Mouse (Mus musculus) lung, postnatal 0 days (tissue): ENCODE data around the gene Inpp5a. TPM values are rescaled to one million over a fixed set of nuclear protein-coding genes. Genes with fewer than 3 reads are reported as not detected.

Experiments used
- ATAC-seq: fragments of 200-750 bp; cut with Nextera tagmentation; 2 replicates; pipeline ENCODE4 v1.8.0; 2017; ENCODE audit warnings: moderate library complexity
- DNase-seq: peaks from one replicate; pipeline ENCODE4 v3.0.0-alpha.2; 2016; ENCODE audit warnings: low spot score
- H3K27ac ChIP-seq: fragments of 300-500 bp; sonication (generic); 2 replicates; pipeline ENCODE4 v1.5.1; 2014; ENCODE audit warnings: antibody characterized with exemption, mild to moderate bottlenecking, low read length, mixed read lengths
- H3K27me3 ChIP-seq: fragments of 300-500 bp; sonication (generic); replicated peaks from 2 replicates; pipeline ENCODE4 v1.6.1; 2014; ENCODE audit warnings: low read length, mixed read lengths; ENCODE audit not compliant: insufficient read depth
- H3K36me3 ChIP-seq: fragments of 300-500 bp; sonication (generic); 2 replicates; pipeline ENCODE4 v1.6.1; 2014; ENCODE audit warnings: low read length, mixed read lengths; ENCODE audit not compliant: insufficient read depth
- H3K4me1 ChIP-seq: fragments of 300-500 bp; sonication (generic); 2 replicates; pipeline ENCODE4 v1.6.1; 2014; ENCODE audit warnings: antibody characterized with exemption, low read depth, low read length, mixed read lengths; ENCODE audit not compliant: insufficient read depth
- H3K4me2 ChIP-seq: fragments of 300-500 bp; sonication (generic); replicated peaks from 2 replicates; pipeline ENCODE4 v1.6.1; 2014; ENCODE audit warnings: low read depth, mild to moderate bottlenecking, low read length, moderate library complexity, mixed read lengths
- H3K4me3 ChIP-seq: fragments of 300-500 bp; sonication (generic); 2 replicates; pipeline ENCODE4 v1.5.1; 2014; ENCODE audit warnings: low read depth, low read length
- H3K9ac ChIP-seq: fragments of 300-500 bp; sonication (generic); replicated peaks from 2 replicates; pipeline ENCODE4 v1.6.1; 2014; ENCODE audit warnings: low read depth, mild to moderate bottlenecking
- H3K9me3 ChIP-seq: fragments of 300-500 bp; sonication (generic); 2 replicates; pipeline ENCODE4 v1.6.1; 2016; ENCODE audit warnings: low read length, mixed read lengths
- CTCF ChIP-seq: IDR thresholded peaks from 2 replicates; pipeline ENCODE4 v1.5.1; 2016; ENCODE audit warnings: antibody characterized with exemption, mild to moderate bottlenecking
- EP300 ChIP-seq: IDR thresholded peaks from 2 replicates; pipeline ENCODE4 v1.6.1; 2016; ENCODE audit warnings: antibody characterized with exemption, mild to moderate bottlenecking, control low read depth
- WGBS: fragments of 180-500 bp; shearing (Covaris S2); extraction: QIAGEN DNeasy Blood & Tissue Kit; methylation state at CpG from one replicate; pipeline ENCODE4 v1.1.7; 2014; 5-methylcytosine and 5-hydroxymethylcytosine counted together
- polyA plus RNA-seq: library from polyadenylated mRNA; unstranded; fragments of >200 nt; fragmentation: Nextera tagmentation; extraction: Ambion mirVana; gene quantifications from 2 replicates; pipeline ENCODE4 v1.2.1, GENCODE M21; 2015

Inpp5a gene
- polyA plus RNA-seq, 1 experiment from 2014 or later = 41.3 TPM

GRCm38 (mm10) chr7:139584221-139585175 lies 195.6 kb downstream of the Inpp5a start:
- WGBS = 3% methylated on average over 53 of the region's 53 CpGs
- Histone ChIP-seq H3K27ac (no peak overlapping the region), H3K9ac (no peak overlapping the region), H3K4me1 (peaks cover 17% of the 10 kb centered on the region), H3K4me3 (peak overlapping the region; percentile 5; the same call in 1 of the 2 replicates), H3K9me3 (no peaks in the 10 kb centered on the region), H3K27me3 (peaks cover 74% of the 10 kb centered on the region), H3K4me2 (peak overlapping the region; percentile 22), H3K36me3 (peaks cover under 1% of the 10 kb centered on the region; the same call in 1 of the 2 replicates)
- ATAC-seq = no peak
- no peak for DNase-seq
- TF ChIP-seq EP300 = no peak

- no peaks in the 10 kb centered on the region for H3K9me3 ChIP-seq
- H3K4me2 ChIP-seq = peak overlapping the region; percentile 22; the same call in 1 of the 2 replicates
- WGBS = 3% methylated on average over 29 of the region's 29 CpGs
- H3K27ac ChIP-seq = no peak overlapping the region
- ATAC-seq (no peak), DNase-seq (no peak)
- no peak overlapping the region; the same call in 1 of the 2 replicates for H3K4me3 ChIP-seq
- no peak for TF ChIP-seq CTCF
- TF ChIP-seq EP300 = no peak
- H3K36me3 ChIP-seq = no peaks in the 10 kb centered on the region
- peaks cover 17% of the 10 kb centered on the region for H3K4me1 ChIP-seq
- H3K27me3 ChIP-seq = peaks cover 67% of the 10 kb centered on the region
- no peak overlapping the region for H3K9ac ChIP-seq
These were observed 196.4 kb downstream of the Inpp5a start for GRCm38 (mm10) chr7:139585183-139585821.

- Histone ChIP-seq H3K4me1 (peaks cover 3% of the 10 kb centered on the region; the same call in 1 of the 2 replicates), H3K9me3 (no peaks in the 10 kb centered on the region), H3K36me3 (no peaks in the 10 kb centered on the region), H3K4me3 (no peak overlapping the region), H3K4me2 (no peak overlapping the region), H3K27ac (no peak overlapping the region), H3K27me3 (peaks cover 41% of the 10 kb centered on the region), H3K9ac (no peak overlapping the region)
- WGBS = 44% methylated on average over 7 of the region's 7 CpGs
- DNase-seq = no peak
- no peak for TF ChIP-seq CTCF
- TF ChIP-seq EP300 = no peak
- no peak for ATAC-seq
These were observed 199.0 kb downstream of the Inpp5a start for GRCm38 (mm10) chr7:139587919-139588318.

- H3K9ac ChIP-seq = no peak overlapping the region
- H3K4me3 ChIP-seq = no peak overlapping the region
- H3K27me3 ChIP-seq = peaks cover 20% of the 10 kb centered on the region
- no peaks in the 10 kb centered on the region for H3K36me3 ChIP-seq
- WGBS = 31% methylated on average over 3 of the region's 3 CpGs
- no peak overlapping the region for H3K4me2 ChIP-seq
- TF ChIP-seq EP300 (no peak), CTCF (peak; percentile 82)
- no peaks in the 10 kb centered on the region for H3K4me1 ChIP-seq
- no peak overlapping the region for H3K27ac ChIP-seq
- DNase-seq (peak; percentile 42), ATAC-seq (no peak)
- H3K9me3 ChIP-seq = no peaks in the 10 kb centered on the region
These were observed 201.4 kb downstream of the Inpp5a start for GRCm38 (mm10) chr7:139590302-139590701.

GRCm38 (mm10) chr7:139591311-139591710 lies 202.4 kb downstream of the Inpp5a start:
- ATAC-seq (no peak), DNase-seq (no peak)
- 83% methylated on average over 5 of the region's 5 CpGs for WGBS
- H3K36me3 ChIP-seq = no peaks in the 10 kb centered on the region
- H3K4me1 ChIP-seq = no peaks in the 10 kb centered on the region
- peaks cover 11% of the 10 kb centered on the region for H3K27me3 ChIP-seq
- H3K9ac ChIP-seq = no peak overlapping the region
- TF ChIP-seq CTCF = no peak
- no peak for TF ChIP-seq EP300
- H3K4me3 ChIP-seq = no peak overlapping the region
- H3K4me2 ChIP-seq = no peak overlapping the region
- H3K27ac ChIP-seq = no peak overlapping the region
- no peaks in the 10 kb centered on the region for H3K9me3 ChIP-seq

- no peak overlapping the region for H3K4me2 ChIP-seq
- TF ChIP-seq CTCF (no peak), EP300 (no peak)
- no peaks in the 10 kb centered on the region for H3K27me3 ChIP-seq
- no peak overlapping the region for H3K9ac ChIP-seq
- no peak overlapping the region for H3K4me3 ChIP-seq
- no peak for DNase-seq
- no peaks in the 10 kb centered on the region for H3K9me3 ChIP-seq
- no peaks in the 10 kb centered on the region for H3K4me1 ChIP-seq
- WGBS = 68% methylated on average over 6 of the region's 6 CpGs
- H3K27ac ChIP-seq = no peak overlapping the region
- H3K36me3 ChIP-seq = no peaks in the 10 kb centered on the region
- no peak for ATAC-seq
These were observed 206.4 kb downstream of the Inpp5a start for GRCm38 (mm10) chr7:139595311-139595710.
